Mouse (Mus musculus): Measurements from ENCODE around the gene Tmem79.
"Not testable (repeated sequence)": the region's sequence is repeated elsewhere in the genome, so short reads cannot be mapped to it uniquely, and the experiment has no call there.

Gene Tmem79

DNA sequence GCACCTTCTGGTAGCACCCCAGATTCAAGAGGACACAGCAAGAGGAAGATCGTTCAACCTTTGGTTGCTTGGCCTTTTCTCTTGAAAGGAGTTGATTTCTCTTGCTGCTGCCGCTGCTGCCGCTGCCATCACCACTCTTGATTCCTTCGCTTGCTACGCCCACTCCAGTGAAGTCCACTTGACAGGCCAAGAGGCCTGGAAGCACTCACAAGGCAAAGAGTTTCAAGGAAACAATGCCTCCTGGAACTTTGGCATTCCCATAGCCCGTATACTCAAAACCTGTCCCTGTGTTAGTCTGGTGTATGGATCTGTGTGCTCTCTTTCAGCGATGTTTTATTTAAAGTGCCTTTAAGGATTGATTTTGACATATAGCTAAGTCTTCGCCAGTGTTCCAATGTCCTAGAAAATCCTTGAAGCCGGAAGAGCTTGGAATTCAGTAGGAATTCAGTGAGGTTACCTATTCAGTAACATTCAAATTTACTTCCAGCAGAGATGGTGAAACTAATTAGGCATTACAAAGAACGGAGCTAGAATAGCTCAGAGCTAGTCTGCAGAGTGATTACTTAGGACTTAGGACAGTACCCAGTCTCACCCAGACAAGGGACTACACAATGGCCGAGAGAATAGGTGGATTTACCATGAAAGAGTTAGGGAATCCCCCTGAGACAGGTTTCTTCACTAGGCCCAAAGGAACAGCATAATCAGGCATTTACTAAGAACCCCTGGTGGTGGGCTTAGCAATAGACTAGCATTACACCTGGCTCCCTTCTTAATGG lies 54.6 kb downstream of the Tmem79 start:
- DNase-seq (ENCODE audit: low spot score), result not testable (repeated sequence)

DNA sequence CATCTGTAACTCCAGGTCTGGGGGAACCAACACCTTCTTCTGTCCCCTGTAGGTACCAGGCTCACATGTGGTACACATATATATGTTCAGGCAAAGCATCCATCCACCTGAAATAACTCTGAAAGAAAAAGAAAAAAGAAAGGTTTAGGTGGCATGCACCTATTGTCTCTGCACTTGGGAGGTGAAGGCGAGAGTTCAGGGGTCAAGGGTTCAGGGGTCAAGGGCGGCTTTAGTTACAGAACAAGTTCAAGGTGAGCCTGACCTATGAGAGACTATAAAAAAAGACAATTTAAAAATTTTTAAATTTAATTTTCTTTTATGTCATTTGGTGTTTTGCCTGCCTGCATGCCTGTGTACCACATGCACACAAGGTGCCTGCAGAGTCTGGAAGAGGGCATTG lies 55.9 kb downstream of the Tmem79 start:
- DNase-seq (ENCODE audit: low spot score), result no peak
